Mouse (Mus musculus) lung, embryonic 14.5 days (tissue): Measurements from ENCODE around the gene Spint5. TPM values are rescaled to one million over a fixed set of nuclear protein-coding genes. Genes with fewer than 3 reads are reported as not detected.
A peak's percentile ranks its signal among the peaks of the same experiment; 100 is the strongest.

Source experiments
- ATAC-seq: fragments of 200-750 bp; cut with Nextera tagmentation; 2 replicates; pipeline ENCODE4 v1.8.0; 2017; ENCODE audit warnings: mild to moderate bottlenecking, moderate TSS enrichment, moderate library complexity; ENCODE audit not compliant: insufficient read depth
- DNase-seq: peaks from one replicate; pipeline ENCODE4 v3.0.0-alpha.2; 2015
- H3K27ac ChIP-seq: fragments of 300-500 bp; sonication (generic); 2 replicates; pipeline ENCODE4 v1.5.1; 2014; ENCODE audit warnings: low read depth, mild to moderate bottlenecking, moderate library complexity
- H3K27me3 ChIP-seq: fragments of 300-500 bp; sonication (generic); 2 replicates; pipeline ENCODE4 v1.6.1; 2014; ENCODE audit warnings: low read length, control low read depth; ENCODE audit not compliant: insufficient read depth
- H3K36me3 ChIP-seq: fragments of 300-500 bp; sonication (generic); 2 replicates; pipeline ENCODE4 v1.6.1; 2014; ENCODE audit warnings: control low read depth; ENCODE audit not compliant: insufficient read depth
- H3K4me1 ChIP-seq: fragments of 300-500 bp; sonication (generic); 2 replicates; pipeline ENCODE4 v1.6.1; 2014; ENCODE audit warnings: antibody characterized with exemption, control low read depth; ENCODE audit not compliant: insufficient read depth
- H3K4me2 ChIP-seq: fragments of 300-500 bp; sonication (generic); 2 replicates; pipeline ENCODE4 v1.6.1; 2014; ENCODE audit warnings: mild to moderate bottlenecking
- H3K4me3 ChIP-seq: fragments of 300-500 bp; sonication (generic); 2 replicates; pipeline ENCODE4 v1.5.1; 2014; ENCODE audit warnings: low read depth, low read length
- H3K9ac ChIP-seq: fragments of 300-500 bp; sonication (generic); 2 replicates; pipeline ENCODE4 v1.6.1; 2014
- H3K9me3 ChIP-seq: fragments of 300-500 bp; sonication (generic); 2 replicates; pipeline ENCODE4 v1.6.1; 2016; ENCODE audit warnings: low read depth, low read length, control low read depth
- CTCF ChIP-seq: IDR thresholded peaks from 2 replicates; pipeline ENCODE4 v1.5.1; 2016; ENCODE audit warnings: antibody characterized with exemption, low read depth
- WGBS: fragments of 180-500 bp; shearing (Covaris S2); extraction: QIAGEN DNeasy Blood & Tissue Kit; methylation state at CpG from one replicate; pipeline ENCODE4 v1.1.7; 2014; 5-methylcytosine and 5-hydroxymethylcytosine counted together
- polyA plus RNA-seq: library from polyadenylated mRNA; unstranded; fragments of >200 nt; fragmentation: Nextera tagmentation; extraction: Ambion mirVana; gene quantifications from 2 replicates; pipeline ENCODE4 v1.2.1, GENCODE M21; 2014

Spint5 gene
- not detected in 2 replicates for polyA plus RNA-seq

DNA sequence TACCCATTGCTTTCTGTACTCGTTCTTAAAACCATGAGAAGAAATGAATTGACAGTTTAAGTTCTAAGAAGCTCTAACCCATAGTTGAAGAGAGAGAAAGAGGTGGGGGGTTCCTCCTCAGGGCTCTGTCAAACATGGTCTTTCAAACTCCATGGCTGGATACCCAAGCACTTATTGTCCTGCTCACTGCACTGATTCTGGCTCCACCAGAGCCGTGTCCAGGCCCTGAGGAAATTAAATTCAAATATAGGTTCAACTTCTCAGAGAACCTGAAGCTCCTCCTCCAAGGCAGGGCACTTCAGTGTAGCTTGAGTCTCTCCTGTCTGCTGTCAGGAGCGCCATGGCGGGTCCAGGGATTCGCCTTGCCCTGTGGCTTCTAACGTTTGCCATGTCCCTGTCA, at the start of gene Spint5:
TSS of gene Spint5 (plus strand) at position 301 of the 400 bp plus-strand sequence.
- H3K4me1 ChIP-seq = no peaks in the 10 kb centered on the region
- ATAC-seq (no peak), DNase-seq (no peak)
- no peaks in the 10 kb centered on the region for H3K27me3 ChIP-seq
- no peak within 1 kb of the TSS for H3K9ac ChIP-seq
- no peak within 1 kb of the TSS for H3K4me2 ChIP-seq
- whole genome bisulfite sequencing = 74% methylated on average over 6 of the region's 6 CpGs
- no peak for TF ChIP-seq CTCF
- no peaks in the 10 kb centered on the region for H3K9me3 ChIP-seq
- no peak within 1 kb of the TSS for H3K4me3 ChIP-seq
- H3K36me3 ChIP-seq = no peaks in the 10 kb centered on the region
- no peak within 1 kb of the TSS for H3K27ac ChIP-seq

DNA sequence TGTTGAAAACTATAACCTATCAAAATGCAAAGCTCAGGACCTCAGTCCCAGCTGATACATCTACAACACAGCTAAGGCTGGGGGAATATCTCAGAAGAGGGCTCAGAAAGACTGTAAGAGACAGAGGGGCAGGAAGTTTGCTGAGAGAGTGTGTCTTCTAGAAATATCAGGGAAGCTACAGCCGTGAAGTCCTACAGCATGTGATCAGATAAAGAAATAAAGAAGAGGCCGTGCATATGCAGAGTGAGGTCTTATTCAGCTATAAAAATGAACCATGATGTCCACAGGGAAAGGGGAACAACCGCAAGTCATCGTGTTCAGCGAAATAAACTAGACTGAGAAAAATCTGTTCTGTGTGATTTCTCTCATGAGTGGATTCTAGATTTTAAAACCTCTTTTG, 44.8 kb upstream of the Spint5 start:
- TF ChIP-seq CTCF = no peak
- Histone ChIP-seq H3K36me3 (no peaks in the 10 kb centered on the region), H3K4me2 (no peak overlapping the region), H3K9ac (no peak overlapping the region), H3K9me3 (no peaks in the 10 kb centered on the region), H3K27ac (no peak overlapping the region), H3K4me3 (no peak overlapping the region), H3K27me3 (no peaks in the 10 kb centered on the region), H3K4me1 (no peaks in the 10 kb centered on the region)
- DNase-seq = no peak
- WGBS = 77% methylated on average over 5 of the region's 5 CpGs
- ATAC-seq = no peak

DNA sequence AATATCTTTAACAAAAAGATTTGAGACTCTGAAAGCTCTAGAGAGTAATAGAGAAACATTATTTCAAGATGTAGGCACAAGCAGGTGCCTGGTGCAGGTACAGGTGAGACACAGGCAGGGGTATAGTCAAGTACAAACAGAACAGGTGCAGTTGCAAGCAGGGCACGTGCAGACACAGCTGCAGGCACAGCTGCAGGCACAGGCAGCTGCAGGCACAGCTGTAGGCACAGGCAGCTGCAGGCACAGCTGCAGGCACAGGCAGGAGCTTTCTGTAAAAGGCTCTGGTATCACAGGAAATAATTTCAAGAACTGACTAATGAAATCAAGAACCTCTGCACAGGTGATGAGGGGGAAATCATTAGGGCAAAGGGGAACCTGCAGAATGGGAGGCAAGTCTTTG, 44.2 kb upstream of the Spint5 start:
- no peaks in the 10 kb centered on the region for H3K36me3 ChIP-seq
- H3K9me3 ChIP-seq = no peaks in the 10 kb centered on the region
- no peak overlapping the region for H3K27ac ChIP-seq
- ATAC-seq (no peak), DNase-seq (no peak)
- H3K4me3 ChIP-seq = no peak overlapping the region
- no peak for TF ChIP-seq CTCF
- no peaks in the 10 kb centered on the region for H3K27me3 ChIP-seq
- H3K9ac ChIP-seq = no peak overlapping the region
- no peaks in the 10 kb centered on the region for H3K4me1 ChIP-seq
- no peak overlapping the region for H3K4me2 ChIP-seq
- WGBS = 33% methylated on average over 1 of the region's 1 CpGs

DNA sequence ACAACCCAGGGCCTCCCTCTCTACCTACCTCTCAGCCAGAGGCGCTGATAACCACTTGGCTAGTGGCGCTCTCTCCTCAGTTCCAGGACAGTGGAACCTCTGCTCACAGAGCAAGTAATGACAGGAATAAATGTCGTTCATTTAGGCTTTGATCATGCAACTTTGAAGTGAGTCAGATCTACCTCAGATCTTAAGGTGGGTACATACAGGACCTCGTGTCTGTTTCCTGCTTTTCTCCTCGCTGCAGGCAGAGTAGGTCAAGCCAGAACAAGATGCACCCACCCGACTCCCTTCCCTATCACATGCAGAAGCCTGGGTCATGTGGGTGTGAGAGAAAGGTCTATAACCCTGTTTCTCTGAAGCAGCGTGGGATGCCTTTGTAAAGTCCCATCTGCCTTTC, 41.1 kb upstream of the Spint5 start, which contains the start of gene Wfdc11:
TSS of gene Wfdc11 (minus strand) at position 101 of the 400 bp plus-strand sequence.
- Histone ChIP-seq H3K4me1 (peaks cover 5% of the 10 kb centered on the region; the same call in 1 of the 2 replicates), H3K27ac (no peak within 1 kb of the TSS), H3K27me3 (no peaks in the 10 kb centered on the region), H3K36me3 (no peaks in the 10 kb centered on the region), H3K4me3 (no peak within 1 kb of the TSS), H3K4me2 (no peak within 1 kb of the TSS), H3K9ac (no peak within 1 kb of the TSS), H3K9me3 (no peaks in the 10 kb centered on the region)
- no peak for DNase-seq
- TF ChIP-seq CTCF = no peak
- no peak for ATAC-seq
- WGBS = 70% methylated on average over 7 of the region's 7 CpGs

DNA sequence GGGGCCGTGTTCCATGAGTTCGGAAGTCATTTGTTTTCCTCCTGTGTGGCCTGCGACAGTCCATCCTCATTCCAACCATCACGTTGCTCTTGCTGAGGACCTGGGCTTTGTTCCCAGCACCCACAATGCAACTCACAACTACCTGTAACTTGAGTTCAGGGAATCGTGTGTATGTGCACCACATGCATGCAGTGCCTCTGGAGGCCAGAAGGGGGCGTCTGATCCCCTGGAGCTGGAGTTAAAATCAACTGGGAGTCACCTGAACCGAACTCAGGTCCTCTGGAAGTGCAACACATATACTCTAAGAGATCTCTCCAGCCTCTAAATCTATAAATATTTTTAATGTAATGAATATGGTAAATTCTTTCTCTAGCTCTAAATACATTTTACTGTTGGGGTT, 39.0 kb upstream of the Spint5 start:
- peaks cover 5% of the 10 kb centered on the region; the same call in 1 of the 2 replicates for H3K4me1 ChIP-seq
- ATAC-seq (no peak), DNase-seq (no peak)
- H3K4me2 ChIP-seq = no peak overlapping the region
- H3K9me3 ChIP-seq = no peaks in the 10 kb centered on the region
- H3K27ac ChIP-seq = no peak overlapping the region
- no peak overlapping the region for H3K9ac ChIP-seq
- no peak overlapping the region for H3K4me3 ChIP-seq
- no peaks in the 10 kb centered on the region for H3K27me3 ChIP-seq
- H3K36me3 ChIP-seq = no peaks in the 10 kb centered on the region
- 79% methylated on average over 7 of the region's 7 CpGs for WGBS
- peak; percentile 25; the same call in 1 of the 2 replicates for TF ChIP-seq CTCF

DNA sequence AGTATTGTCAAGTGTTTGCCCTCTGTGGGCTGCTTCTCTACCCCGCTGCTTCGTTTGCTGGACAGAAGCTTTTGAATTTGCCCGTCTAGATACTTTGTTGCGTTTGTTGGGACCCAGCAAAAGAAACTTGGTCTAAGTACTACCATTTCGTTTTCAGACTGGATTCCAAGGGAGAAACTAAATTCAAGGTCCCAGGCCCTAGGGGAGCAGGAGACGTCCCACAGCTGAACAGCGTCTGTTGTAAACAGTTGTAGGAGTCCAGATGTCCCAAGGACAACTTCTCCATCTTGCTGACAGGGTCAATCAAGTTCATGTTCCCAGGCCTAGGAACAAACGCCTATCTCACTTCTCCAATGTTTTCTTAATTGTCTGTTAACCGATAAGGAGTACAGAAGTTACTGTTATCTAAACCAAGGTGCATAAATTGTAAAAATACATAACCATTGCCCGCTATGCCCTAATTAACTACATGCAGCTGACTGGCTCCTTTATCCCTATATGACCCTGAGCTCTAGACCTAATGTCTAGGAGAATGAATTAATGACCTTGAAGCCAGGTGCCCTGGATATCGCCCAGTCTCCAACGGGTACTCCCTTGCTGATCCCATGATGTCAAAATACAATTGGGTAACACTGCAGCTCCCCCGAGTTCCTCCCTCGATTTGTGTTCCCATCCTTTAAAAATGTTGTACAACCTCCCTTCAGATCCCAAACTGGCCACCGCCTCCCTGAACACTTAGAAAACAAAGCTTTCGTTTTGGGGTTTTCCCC, 38.0 kb upstream of the Spint5 start:
- Histone ChIP-seq H3K4me1 (peaks cover 5% of the 10 kb centered on the region; the same call in 1 of the 2 replicates), H3K9me3 (no peaks in the 10 kb centered on the region), H3K9ac (no peak overlapping the region), H3K27ac (no peak overlapping the region), H3K27me3 (no peaks in the 10 kb centered on the region), H3K4me3 (no peak overlapping the region), H3K4me2 (no peak overlapping the region), H3K36me3 (no peaks in the 10 kb centered on the region)
- DNase-seq (no peak), ATAC-seq (no peak)
- TF ChIP-seq CTCF = no peak
- WGBS = 63% methylated on average over 16 of the region's 16 CpGs

DNA sequence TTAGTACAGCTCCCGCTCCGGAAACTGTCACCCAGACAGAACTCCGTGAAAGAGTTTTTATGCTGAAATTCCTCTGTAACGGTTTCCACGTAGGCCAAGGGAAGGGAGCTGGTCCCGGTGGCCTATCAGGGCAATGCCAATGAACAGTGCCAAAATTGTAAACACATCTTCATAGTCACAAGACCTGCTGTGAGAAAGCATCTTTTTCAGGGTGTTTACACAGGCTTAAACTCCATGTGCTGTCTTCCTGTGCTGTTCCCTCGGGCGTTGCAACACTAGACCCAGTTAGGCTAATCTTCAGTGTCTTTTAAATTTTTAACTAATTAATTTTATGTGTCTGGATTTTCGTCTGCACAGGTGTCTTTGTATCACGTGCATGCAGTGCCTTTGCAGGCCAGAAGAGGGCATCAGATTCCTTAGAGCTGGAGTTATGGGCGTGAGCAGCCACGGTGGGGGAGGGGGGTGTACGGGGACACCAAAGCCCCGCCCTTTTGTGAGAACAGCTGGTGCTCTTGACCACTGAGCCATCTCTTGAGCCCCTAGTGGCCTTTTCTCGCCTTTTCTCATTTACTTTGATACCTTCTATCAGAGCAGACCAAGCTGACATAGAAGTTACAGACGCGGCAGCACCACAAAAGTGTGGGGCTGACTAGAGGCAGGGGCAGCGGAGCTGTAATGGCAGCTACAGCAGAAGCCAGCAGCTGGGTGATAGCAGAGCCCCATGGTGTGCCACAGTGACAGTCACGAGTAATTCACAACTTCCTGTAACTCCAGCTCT, 36.1 kb upstream of the Spint5 start:
- Histone ChIP-seq H3K4me1 (peaks cover 5% of the 10 kb centered on the region; the same call in 1 of the 2 replicates), H3K4me2 (peak overlapping the region; percentile 55), H3K9me3 (no peaks in the 10 kb centered on the region), H3K36me3 (no peaks in the 10 kb centered on the region), H3K27me3 (no peaks in the 10 kb centered on the region), H3K9ac (no peak overlapping the region), H3K4me3 (peak overlapping the region; percentile 23), H3K27ac (no peak overlapping the region)
- ATAC-seq (peak; percentile 79; the same call in 1 of the 2 replicates), DNase-seq (peak; percentile 82)
- TF ChIP-seq CTCF = peak; percentile 86
- WGBS = 18% methylated on average over 19 of the region's 19 CpGs
